Mouse (Mus musculus) ES-Bruce4 (cell line): Measurements from ENCODE around the gene Ttyh1.

Source experiments
- CTCF ChIP-seq: IDR thresholded peaks from one replicate; pipeline ENCODE4 v1.8.1; 2011; ENCODE audit warnings: low read depth, low read length
- EP300 ChIP-seq: IDR thresholded peaks from 2 replicates; pipeline ENCODE4 v1.6.1; 2011; ENCODE audit warnings: low read depth, low read length; ENCODE audit not compliant: insufficient read depth
- POLR2A ChIP-seq: IDR thresholded peaks from one replicate; pipeline ENCODE4 v1.8.1; 2011; ENCODE audit warnings: low read length; ENCODE audit not compliant: insufficient read depth

GRCm38 (mm10) chr7:4163571-4164072 lies 44.4 kb downstream of the Ttyh1 start:
- TF ChIP-seq EP300: no peak
- TF ChIP-seq CTCF: no peak
- no peak for TF ChIP-seq POLR2A
